Mouse (Mus musculus) liver, postnatal 0 days (tissue): ENCODE measurements at regions not wholly inside any gene's neighbourhood (a gene's known extent, or its start where the extent isn't known, plus 50 kb on each side); places are given as distances from the start of the nearest gene placed in this dataset.
"Not testable (repeated sequence)": the region's sequence is repeated elsewhere in the genome, so short reads cannot be mapped to it uniquely, and the experiment has no call there.

ENCODE experiments used
- ATAC-seq: fragments of 200-750 bp; cut with Nextera tagmentation; 2 replicates; pipeline ENCODE4 v1.8.0; 2017; ENCODE audit warnings: mild to moderate bottlenecking, moderate library complexity
- DNase-seq: peaks from one replicate; pipeline ENCODE4 v3.0.0-alpha.2; 2016
- H3K27ac ChIP-seq: fragments of 300-500 bp; sonication (generic); 2 replicates; pipeline ENCODE4 v1.5.1; 2014; ENCODE audit warnings: antibody characterized with exemption, moderate library complexity, mild to moderate bottlenecking, low read depth
- H3K27me3 ChIP-seq: fragments of 300-500 bp; sonication (generic); 2 replicates; pipeline ENCODE4 v1.6.1; 2014; ENCODE audit warnings: low read length, control low read depth, mixed read lengths; ENCODE audit not compliant: insufficient read depth
- H3K36me3 ChIP-seq: fragments of 300-500 bp; sonication (generic); replicated peaks from 2 replicates; pipeline ENCODE4 v1.6.1; 2014; ENCODE audit warnings: mild to moderate bottlenecking, control low read depth, low read length, moderate library complexity, mixed read lengths; ENCODE audit not compliant: insufficient read depth
- H3K4me1 ChIP-seq: fragments of 300-500 bp; sonication (generic); 2 replicates; pipeline ENCODE4 v1.6.1; 2014; ENCODE audit warnings: antibody characterized with exemption, mild to moderate bottlenecking, control low read depth; ENCODE audit not compliant: insufficient read depth
- H3K4me2 ChIP-seq: fragments of 300-500 bp; sonication (generic); 2 replicates; pipeline ENCODE4 v1.6.1; 2014; ENCODE audit warnings: low read depth, mild to moderate bottlenecking, low read length, moderate library complexity, mixed read lengths
- H3K4me3 ChIP-seq: fragments of 300-500 bp; sonication (generic); 2 replicates; pipeline ENCODE4 v1.5.1; 2014; ENCODE audit warnings: low read depth, low read length
- H3K9ac ChIP-seq: fragments of 300-500 bp; sonication (generic); replicated peaks from 2 replicates; pipeline ENCODE4 v1.6.1; 2014; ENCODE audit warnings: mild to moderate bottlenecking, moderate library complexity
- H3K9me3 ChIP-seq: fragments of 300-500 bp; sonication (generic); 2 replicates; pipeline ENCODE4 v1.6.1; 2016; ENCODE audit warnings: mild to moderate bottlenecking, control low read depth, low read length, mixed read lengths
- CTCF ChIP-seq: sonication (generic); IDR thresholded peaks from 2 replicates; pipeline ENCODE4 v1.5.1; 2016; ENCODE audit warnings: antibody characterized with exemption, low read depth
- EP300 ChIP-seq: IDR thresholded peaks from 2 replicates; pipeline ENCODE4 v1.6.1; 2016; ENCODE audit warnings: antibody characterized with exemption, low read depth, mild to moderate bottlenecking
- WGBS: fragments of 180-500 bp; shearing (Covaris S2); extraction: QIAGEN DNeasy Blood & Tissue Kit; methylation state at CpG from one replicate; pipeline ENCODE4 v1.1.7; 2014; ENCODE audit not compliant: insufficient replicate concordance; 5-methylcytosine and 5-hydroxymethylcytosine counted together

- Histone ChIP-seq H3K4me2 (no peak overlapping the region), H3K27me3 (no peaks in the 10 kb centered on the region), H3K4me1 (no peaks in the 10 kb centered on the region), H3K36me3 (no peaks in the 10 kb centered on the region), H3K4me3 (no peak overlapping the region), H3K9ac (no peak overlapping the region), H3K27ac (no peak overlapping the region), H3K9me3 (no peaks in the 10 kb centered on the region)
- no peak for DNase-seq
- TF ChIP-seq CTCF (no peak), EP300 (no peak)
- WGBS, result 76% methylated on average over 4 of the region's 4 CpGs
- peak; percentile 25; the same call in 1 of the 2 replicates for ATAC-seq
Measured at GRCm38 (mm10) chr11:48710972-48711371, 89.2 kb upstream of the Rack1 start.

DNA sequence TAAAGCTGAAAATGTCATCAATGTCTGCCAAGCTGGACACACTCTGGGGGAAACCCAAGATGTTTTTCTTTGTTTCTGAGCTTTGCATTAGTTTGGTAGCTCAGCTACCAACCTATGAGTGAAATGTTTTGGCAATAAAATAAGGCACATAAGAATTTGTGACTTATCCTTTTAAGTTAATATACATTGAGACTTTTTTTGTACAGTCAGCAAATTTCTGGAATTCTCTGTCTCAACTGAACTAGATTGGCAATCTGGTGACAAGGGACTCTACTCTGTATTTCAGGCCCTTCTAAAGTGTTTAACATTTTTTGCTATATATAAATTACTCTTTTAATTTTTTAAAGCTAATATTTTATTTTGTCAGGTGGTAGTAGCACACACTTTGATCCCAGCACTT is 76.1 kb upstream of the Rack1 start:
- H3K4me2 ChIP-seq, result no peak overlapping the region
- DNase-seq (no peak), ATAC-seq (no peak)
- no peak overlapping the region for H3K4me3 ChIP-seq
- no peak for TF ChIP-seq EP300
- TF ChIP-seq CTCF, result no peak
- H3K27ac ChIP-seq, result no peak overlapping the region
- H3K27me3 ChIP-seq, result no peaks in the 10 kb centered on the region
- H3K9ac ChIP-seq, result no peak overlapping the region
- H3K36me3 ChIP-seq, result no peaks in the 10 kb centered on the region
- H3K9me3 ChIP-seq, result no peaks in the 10 kb centered on the region
- no peaks in the 10 kb centered on the region for H3K4me1 ChIP-seq

GRCm38 (mm10) chr11:48730826-48731225 is 69.3 kb upstream of the Rack1 start:
- 78% methylated on average over 4 of the region's 4 CpGs for WGBS
- not testable (repeated sequence) for DNase-seq, H3K4me1 ChIP-seq, H3K27me3 ChIP-seq, H3K4me2 ChIP-seq, H3K36me3 ChIP-seq, ATAC-seq, H3K27ac ChIP-seq, H3K4me3 ChIP-seq, H3K9ac ChIP-seq, H3K9me3 ChIP-seq

DNA sequence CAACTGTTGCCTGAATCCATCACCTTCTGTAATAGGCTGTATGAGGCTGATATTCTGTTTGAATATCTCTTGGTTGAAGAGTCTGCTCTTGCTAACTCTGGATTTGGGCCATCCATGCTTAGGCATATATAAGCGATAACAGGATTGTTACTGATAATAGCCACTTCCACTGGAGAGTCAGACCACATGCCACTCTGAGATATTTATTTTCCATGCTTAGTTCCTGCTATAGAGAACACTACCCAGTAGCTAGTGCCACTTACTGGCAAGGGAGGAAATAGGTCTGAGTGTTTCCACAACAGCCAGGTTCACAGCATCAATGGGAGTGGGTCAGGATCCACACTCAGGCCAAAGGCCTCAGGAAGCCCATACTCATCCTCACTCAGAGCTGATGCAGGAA is 53.6 kb upstream of the Rack1 start:
- ATAC-seq (no peak), DNase-seq (no peak)
- H3K4me3 ChIP-seq, result no peak overlapping the region
- H3K27me3 ChIP-seq, result no peaks in the 10 kb centered on the region
- H3K4me1 ChIP-seq, result no peaks in the 10 kb centered on the region
- no peaks in the 10 kb centered on the region for H3K9me3 ChIP-seq
- WGBS, result 89% methylated on average over 1 of the region's 1 CpGs
- TF ChIP-seq CTCF (no peak), EP300 (no peak)
- H3K9ac ChIP-seq, result no peak overlapping the region
- no peak overlapping the region for H3K4me2 ChIP-seq
- no peak overlapping the region for H3K27ac ChIP-seq
- H3K36me3 ChIP-seq, result no peaks in the 10 kb centered on the region

GRCm38 (mm10) chr11:48748066-48748465 is 52.1 kb upstream of the Rack1 start:
- H3K4me1 ChIP-seq, result no peaks in the 10 kb centered on the region
- H3K9ac ChIP-seq, result no peak overlapping the region
- no peak overlapping the region for H3K27ac ChIP-seq
- DNase-seq, result no peak
- no peak overlapping the region for H3K4me3 ChIP-seq
- 67% methylated on average over 2 of the region's 2 CpGs for WGBS
- no peak for ATAC-seq
- TF ChIP-seq EP300, result no peak
- no peak for TF ChIP-seq CTCF
- H3K4me2 ChIP-seq, result no peak overlapping the region
- H3K9me3 ChIP-seq, result no peaks in the 10 kb centered on the region
- no peaks in the 10 kb centered on the region for H3K36me3 ChIP-seq
- H3K27me3 ChIP-seq, result no peaks in the 10 kb centered on the region
